Mouse (Mus musculus): ENCODE measurements around the gene Acp7.
A peak's percentile ranks its signal among the peaks of the same experiment; 100 is the strongest.

Gene Acp7

GRCm38 (mm10) chr7:28601668-28602067 lies 29.5 kb downstream of the Acp7 start:
- peak; percentile 72 to 80 for DNase-seq (ENCODE audit: low spot score in 2 of 2)

GRCm38 (mm10) chr7:28601029-28601428 lies 30.1 kb downstream of the Acp7 start:
- DNase-seq (ENCODE audit: low spot score in 2 of 2): peak; percentile 70 to 84

GRCm38 (mm10) chr7:28598951-28599350 lies 32.2 kb downstream of the Acp7 start:
- DNase-seq (ENCODE audit: low spot score in 2 of 2): no peak

GRCm38 (mm10) chr7:28597642-28598446 lies 33.3 kb downstream of the Acp7 start, which contains the start of the genes Samd4b and Pak4:
Gene Samd4b (minus strand): TSS chr7:28598144.
Gene Pak4 (minus strand): TSS chr7:28598185.
- peak; percentile 99 to 100 for DNase-seq (ENCODE audit: low spot score in 2 of 2)

- no peak for DNase-seq (ENCODE audit: low spot score in 2 of 2)
Observed at GRCm38 (mm10) chr7:28597277-28597570, 33.9 kb downstream of the Acp7 start.

- no peak for DNase-seq (ENCODE audit: low spot score in 2 of 2)
Observed at GRCm38 (mm10) chr7:28596436-28597276, 34.5 kb downstream of the Acp7 start.

- DNase-seq (ENCODE audit: low spot score in 2 of 2): peak in 1 of 2 experiments; percentile 44
Observed at GRCm38 (mm10) chr7:28595751-28596435, 35.2 kb downstream of the Acp7 start.

GRCm38 (mm10) chr7:28593206-28594111 lies 37.7 kb downstream of the Acp7 start:
- no peak for DNase-seq (ENCODE audit: low spot score in 2 of 2)

GRCm38 (mm10) chr7:28591862-28592261 lies 39.3 kb downstream of the Acp7 start:
- no peak for DNase-seq (ENCODE audit: low spot score in 2 of 2)

GRCm38 (mm10) chr7:28587644-28588043 lies 43.5 kb downstream of the Acp7 start:
- DNase-seq (ENCODE audit: low spot score in 2 of 2): no peak

- no peak for DNase-seq (ENCODE audit: low spot score in 2 of 2)
Observed at GRCm38 (mm10) chr7:28586663-28587411, 44.3 kb downstream of the Acp7 start.

- no peak for DNase-seq (ENCODE audit: low spot score in 2 of 2)
Observed at GRCm38 (mm10) chr7:28585001-28585400, 46.1 kb downstream of the Acp7 start.

- DNase-seq (ENCODE audit: low spot score in 2 of 2): no peak
Observed at GRCm38 (mm10) chr7:28584468-28584867, 46.7 kb downstream of the Acp7 start.

- DNase-seq (ENCODE audit: low spot score in 2 of 2): no peak
Observed at GRCm38 (mm10) chr7:28583570-28584344, 47.4 kb downstream of the Acp7 start.

- DNase-seq (ENCODE audit: low spot score in 2 of 2): no peak
Observed at GRCm38 (mm10) chr7:28582841-28583240, 48.3 kb downstream of the Acp7 start.

- DNase-seq (ENCODE audit: low spot score in 2 of 2): no peak
Observed at GRCm38 (mm10) chr7:28581721-28582120, 49.4 kb downstream of the Acp7 start.

GRCm38 (mm10) chr7:28579826-28580225 lies 51.3 kb downstream of the Acp7 start:
- no peak for DNase-seq (ENCODE audit: low spot score in 2 of 2)

GRCm38 (mm10) chr7:28578543-28579053 lies 52.5 kb downstream of the Acp7 start:
- DNase-seq (ENCODE audit: low spot score in 2 of 2): no peak

GRCm38 (mm10) chr7:28577826-28578542 lies 53.1 kb downstream of the Acp7 start:
- DNase-seq (ENCODE audit: low spot score in 2 of 2): no peak

All from right cerebral cortex, postnatal 10 days (tissue).